Mouse (Mus musculus) MEL (cell line): ENCODE data around the gene Pigm. TPM values are rescaled to one million over a fixed set of nuclear protein-coding genes. Genes with fewer than 3 reads are reported as not detected.

Experiments
- DNase-seq: peaks from one replicate; pipeline ENCODE4 v3.0.0; 2011; ENCODE audit warnings: low read depth, low spot score
- H3K27ac ChIP-seq: 2 replicates; pipeline ENCODE4 v1.5.1; 2012; ENCODE audit warnings: low read depth, mild to moderate bottlenecking, control low read depth, low read length, moderate library complexity; ENCODE audit not compliant: control insufficient read depth
- H3K27me3 ChIP-seq, 2 experiments: fragments of 150-350 bp in 1 of 2; sonication (generic) in 1 of 2; 2 replicates each; pipeline ENCODE4 v1.6.1; 2012; ENCODE audit warnings: low read length in 2 of 2, mild to moderate bottlenecking in 2 of 2, improper control_type of control experiment in 1 of 2, moderate library complexity in 1 of 2; ENCODE audit not compliant: insufficient read depth in 2 of 2, control insufficient read depth in 1 of 2
- H3K36me3 ChIP-seq, 2 experiments: 2 replicates each; pipeline ENCODE4 v1.6.1; 2012 to 2014; ENCODE audit warnings: low read length in 2 of 2, improper control_type of control experiment in 1 of 2, inconsistent platforms in 1 of 2, mild to moderate bottlenecking in 1 of 2; ENCODE audit not compliant: insufficient read depth in 2 of 2, control insufficient read depth in 1 of 2
- H3K4me1 ChIP-seq, 2 experiments: fragments of 150-350 bp in 1 of 2; sonication (generic) in 1 of 2; 2 replicates each; pipeline ENCODE4 v1.6.1; 2012; ENCODE audit warnings: low read length in 2 of 2, improper control_type of control experiment in 1 of 2, mild to moderate bottlenecking in 1 of 2; ENCODE audit not compliant: insufficient read depth in 2 of 2, control insufficient read depth in 1 of 2
- H3K4me3 ChIP-seq, 2 experiments: fragments of 150-350 bp in 1 of 2; sonication (generic) in 1 of 2; 2 replicates each; pipeline ENCODE4 v1.5.1; 2012; ENCODE audit warnings: low read depth in 2 of 2, low read length in 2 of 2, mild to moderate bottlenecking in 2 of 2, moderate library complexity in 2 of 2, control low read depth in 1 of 2, improper control_type of control experiment in 1 of 2; ENCODE audit not compliant: control insufficient read depth in 1 of 2, insufficient read depth in 1 of 2
- H3K79me2 ChIP-seq: 2 replicates; pipeline ENCODE4 v1.6.1; 2012; ENCODE audit warnings: mild to moderate bottlenecking, low read length, moderate library complexity; ENCODE audit not compliant: control insufficient read depth, poor library complexity, insufficient read depth
- H3K9ac ChIP-seq: 2 replicates; pipeline ENCODE4 v1.6.1; 2012; ENCODE audit warnings: low read depth, mild to moderate bottlenecking, control low read depth, low read length, moderate library complexity; ENCODE audit not compliant: control insufficient read depth, poor library complexity, severe bottlenecking
- H3K9me3 ChIP-seq: fragments of 150-350 bp; sonication (generic); replicated peaks from 2 replicates; pipeline ENCODE4 v1.6.1; 2012; ENCODE audit warnings: mild to moderate bottlenecking, low read length, improper control_type of control experiment, moderate library complexity; ENCODE audit not compliant: insufficient read depth
- CTCF ChIP-seq, 3 experiments: IDR thresholded peaks in 2 of 3; conservative IDR thresholded peaks in 1 of 3; 2 replicates each; pipeline ENCODE4 v1.5.1; 2011 to 2012; ENCODE audit warnings: low read length in 3 of 3, low read depth in 2 of 3, mild to moderate bottlenecking in 2 of 3, improper control_type of control experiment in 1 of 3, inconsistent platforms in 1 of 3, mixed read lengths in 1 of 3, moderate library complexity in 1 of 3; ENCODE audit not compliant: control insufficient read depth in 1 of 3, insufficient read depth in 1 of 3, poor library complexity in 1 of 3, severe bottlenecking in 1 of 3
- EP300 ChIP-seq, 2 experiments: IDR thresholded peaks; 2 replicates each; pipeline ENCODE4 v1.6.1; 2011; ENCODE audit warnings: improper control_type of control experiment in 2 of 2, low read length in 2 of 2, low read depth in 1 of 2, mild to moderate bottlenecking in 1 of 2
- KAT2A ChIP-seq: conservative IDR thresholded peaks from 2 replicates; pipeline ENCODE4 v1.6.1; 2012; ENCODE audit warnings: low read depth, low read length, improper control_type of control experiment, inconsistent platforms
- MAX ChIP-seq: IDR thresholded peaks from 2 replicates; pipeline ENCODE4 v1.6.1; 2011; ENCODE audit warnings: low read length, improper control_type of control experiment
- MAZ ChIP-seq: IDR thresholded peaks from 2 replicates; pipeline ENCODE4 v1.6.1; 2012; ENCODE audit warnings: low read depth, mild to moderate bottlenecking, inconsistent platforms, low read length, improper control_type of control experiment
- POLR2A ChIP-seq, 2 experiments: IDR thresholded peaks; 2 replicates each; pipeline ENCODE4 v1.6.1; 2011 to 2012; ENCODE audit warnings: low read length in 2 of 2, mild to moderate bottlenecking in 2 of 2, control low read depth in 1 of 2, improper control_type of control experiment in 1 of 2, low read depth in 1 of 2, moderate library complexity in 1 of 2; ENCODE audit not compliant: control insufficient read depth in 1 of 2, insufficient read depth in 1 of 2, poor library complexity in 1 of 2
- RAD21 ChIP-seq: IDR thresholded peaks from 2 replicates; pipeline ENCODE4 v1.6.1; 2011; ENCODE audit warnings: mild to moderate bottlenecking, low read depth, low read length, improper control_type of control experiment
- SIN3A ChIP-seq: IDR thresholded peaks from 2 replicates; pipeline ENCODE4 v1.6.1; 2012; ENCODE audit warnings: low read length, improper control_type of control experiment, inconsistent platforms
- SMC3 ChIP-seq: IDR thresholded peaks from 2 replicates; pipeline ENCODE4 v1.6.1; 2011; ENCODE audit warnings: low read depth, low read length, improper control_type of control experiment
- UBTF ChIP-seq: IDR thresholded peaks from 2 replicates; pipeline ENCODE4 v1.6.1; 2012; ENCODE audit warnings: low read depth, mild to moderate bottlenecking, inconsistent platforms, low read length, improper control_type of control experiment, moderate library complexity, borderline replicate concordance; ENCODE audit not compliant: insufficient read depth
- USF1 ChIP-seq: IDR thresholded peaks from 2 replicates; pipeline ENCODE4 v1.6.1; 2014; ENCODE audit warnings: low read depth, mild to moderate bottlenecking, inconsistent platforms, low read length, improper control_type of control experiment, moderate library complexity
- ZC3H11A ChIP-seq: IDR thresholded peaks from 2 replicates; pipeline ENCODE4 v1.6.1; 2012; ENCODE audit warnings: low read depth, mild to moderate bottlenecking, inconsistent platforms, low read length, improper control_type of control experiment
- ZNF384 ChIP-seq: IDR thresholded peaks from 2 replicates; pipeline ENCODE4 v1.6.1; 2012; ENCODE audit warnings: low read depth, mild to moderate bottlenecking, inconsistent platforms, low read length, improper control_type of control experiment
- polyA plus RNA-seq, 2 experiments: library from polyadenylated mRNA; stranded (reverse) in 1 of 2; unstranded in 1 of 2; fragments of >175 nt in 1 of 2; fragments of >200 nt in 1 of 2; gene quantifications; 2 replicates each; pipeline versions ENCODE4 v1.2.1 to v1.2.4; 2012; ENCODE audit warnings: low replicate concordance in 2 of 2, low read depth in 1 of 2; ENCODE audit not compliant: insufficient read length in 2 of 2, insufficient read depth in 1 of 2, missing spikeins in 1 of 2
- total RNA-seq: library from RNA; depleted of rRNA; stranded (reverse); fragments of 300-350 nt; gene quantifications from 2 replicates; pipeline ENCODE4 v1.2.3, GENCODE M21; 2012

The Pigm gene
- total and polyA plus RNA-seq, 3 experiments = 8.6 to 11.3 TPM; not detected in 1

- H3K9ac ChIP-seq = no peak overlapping the region; the same call in 1 of the 2 replicates
- H3K4me3 ChIP-seq = peak overlapping the region in 1 of 2 experiments; percentile 58; a peak in 2 of 4 replicates
- no peaks in the 10 kb centered on the region for H3K9me3 ChIP-seq
- no peak overlapping the region for H3K27ac ChIP-seq
- H3K79me2 ChIP-seq = no peaks in the 10 kb centered on the region
- TF ChIP-seq UBTF (no peak), MAZ (no peak), SMC3 (peak; percentile 72), RAD21 (peak; percentile 97), CTCF (IDR thresholded peaks at IDR 0.05 in 2 of 3, conservative IDR thresholded peaks at IDR 0.05 in 1 of 3; ENCODE audit: control insufficient read depth in 1 of 3, insufficient read depth in 1 of 3, low read depth in 2 of 3, low read length in 3 of 3, poor library complexity in 1 of 3, severe bottlenecking in 1 of 3) (peak; percentile 43 to 98 (median 92)), MAX (no peak), SIN3A (peak; percentile 31; the same call in 1 of the 2 replicates), EP300 (IDR thresholded peaks at IDR 0.05; ENCODE audit: low read depth in 1 of 2, low read length in 2 of 2) (0 out of 4 replicates have a peak, but pooled peaks of 1 of the 2 experiments have one; percentile 9), ZC3H11A (peak; percentile 71)
- peak; percentile 77 for DNase-seq
- H3K27me3 ChIP-seq = peaks cover 2 to 6% of the 10 kb centered on the region in 2 experiments; a peak in 2 of 4 replicates
- H3K36me3 ChIP-seq = peaks cover 0 to 3% of the 10 kb centered on the region in 2 experiments; a peak in 1 of 4 replicates
- peaks cover under 1 to 7% of the 10 kb centered on the region in 2 experiments; a peak in 2 of 4 replicates for H3K4me1 ChIP-seq
These were observed 32.6 kb downstream of the Pigm start for GRCm38 (mm10) chr1:172408996-172409395.

GRCm38 (mm10) chr1:172409431-172409830, 33.1 kb downstream of the Pigm start:
- DNase-seq = no peak
- peaks cover 0 to 5% of the 10 kb centered on the region in 2 experiments; a peak in 1 of 4 replicates for H3K36me3 ChIP-seq
- H3K27me3 ChIP-seq = peaks cover 2 to 6% of the 10 kb centered on the region in 2 experiments; a peak in 2 of 4 replicates
- H3K9me3 ChIP-seq = no peaks in the 10 kb centered on the region
- H3K79me2 ChIP-seq = no peaks in the 10 kb centered on the region
- H3K9ac ChIP-seq = peak overlapping the region; percentile 52; the same call in 1 of the 2 replicates
- peak overlapping the region; percentile 30; the same call in 1 of the 2 replicates for H3K27ac ChIP-seq
- TF ChIP-seq POLR2A (IDR thresholded peaks at IDR 0.05; ENCODE audit: control insufficient read depth in 1 of 2, insufficient read depth in 1 of 2, low read depth in 1 of 2, low read length in 2 of 2, poor library complexity in 1 of 2) = no peak
- H3K4me3 ChIP-seq = peak overlapping the region; percentile 30 to 58; a peak in 2 of 4 replicates
- H3K4me1 ChIP-seq = peaks cover 3 to 11% of the 10 kb centered on the region in 2 experiments; a peak in 2 of 4 replicates

GRCm38 (mm10) chr1:172410806-172411205, 34.5 kb downstream of the Pigm start:
- Histone ChIP-seq H3K4me3 (no peak overlapping the region), H3K36me3 (peaks cover 0 to 5% of the 10 kb centered on the region in 2 experiments; a peak in 1 of 4 replicates), H3K27ac (no peak overlapping the region), H3K9ac (no peak overlapping the region), H3K79me2 (no peaks in the 10 kb centered on the region), H3K9me3 (no peaks in the 10 kb centered on the region), H3K27me3 (peaks cover 2 to 8% of the 10 kb centered on the region in 2 experiments; a peak in 3 of 4 replicates), H3K4me1 (peaks cover 3 to 14% of the 10 kb centered on the region in 2 experiments; a peak in 2 of 4 replicates)
- TF ChIP-seq SMC3 (peak; percentile 66), USF1 (no peak), CTCF (IDR thresholded peaks at IDR 0.05 in 2 of 3, conservative IDR thresholded peaks at IDR 0.05 in 1 of 3; ENCODE audit: control insufficient read depth in 1 of 3, insufficient read depth in 1 of 3, low read depth in 2 of 3, low read length in 3 of 3, poor library complexity in 1 of 3, severe bottlenecking in 1 of 3) (peak; percentile 26 to 73 (median 60); a peak in 5 of 6 replicates), RAD21 (peak; percentile 21), ZNF384 (0 out of 2 replicates have a peak, but pooled peaks have one; percentile 27), KAT2A (no peak), ZC3H11A (peak; percentile 20; the same call in 1 of the 2 replicates)
- DNase-seq = peak; percentile 68
